Mouse (Mus musculus) hindbrain, postnatal 0 days (tissue): ENCODE results near the gene Isg20l2. TPM values are rescaled to one million over a fixed set of nuclear protein-coding genes. Genes with fewer than 3 reads are reported as not detected.

Source experiments
- ATAC-seq: fragments of 200-750 bp; cut with Nextera tagmentation; 2 replicates; pipeline ENCODE4 v1.8.0; 2017; ENCODE audit warnings: mild to moderate bottlenecking, moderate TSS enrichment, moderate library complexity
- DNase-seq: peaks from one replicate; pipeline ENCODE4 v3.0.0-alpha.2; 2015; ENCODE audit warnings: low spot score
- H3K27ac ChIP-seq: fragments of 300-500 bp; sonication (generic); 2 replicates; pipeline ENCODE4 v1.5.1; 2014; ENCODE audit warnings: mild to moderate bottlenecking
- H3K27me3 ChIP-seq: fragments of 300-500 bp; sonication (generic); 2 replicates; pipeline ENCODE4 v1.6.1; 2014; ENCODE audit warnings: low read length, mixed read lengths; ENCODE audit not compliant: insufficient read depth
- H3K36me3 ChIP-seq: fragments of 300-500 bp; sonication (generic); 2 replicates; pipeline ENCODE4 v1.6.1; 2014; ENCODE audit warnings: low read length, mixed read lengths; ENCODE audit not compliant: insufficient read depth
- H3K4me1 ChIP-seq: fragments of 300-500 bp; sonication (generic); 2 replicates; pipeline ENCODE4 v1.6.1; 2014; ENCODE audit warnings: antibody characterized with exemption, low read length, mixed read lengths; ENCODE audit not compliant: insufficient read depth
- H3K4me2 ChIP-seq: fragments of 300-500 bp; sonication (generic); 2 replicates; pipeline ENCODE4 v1.6.1; 2014; ENCODE audit warnings: low read depth, mild to moderate bottlenecking, low read length, moderate library complexity, mixed read lengths
- H3K4me3 ChIP-seq: fragments of 300-500 bp; sonication (generic); 2 replicates; pipeline ENCODE4 v1.5.1; 2014; ENCODE audit warnings: low read length
- H3K9ac ChIP-seq: fragments of 300-500 bp; sonication (generic); replicated peaks from 2 replicates; pipeline ENCODE4 v1.6.1; 2014; ENCODE audit warnings: mild to moderate bottlenecking, low read length, moderate library complexity, mixed read lengths
- H3K9me3 ChIP-seq: fragments of 300-500 bp; sonication (generic); 2 replicates; pipeline ENCODE4 v1.6.1; 2016; ENCODE audit warnings: low read length, mixed read lengths
- CTCF ChIP-seq: IDR thresholded peaks from 2 replicates; pipeline ENCODE4 v1.5.1; 2016; ENCODE audit warnings: antibody characterized with exemption, control low read depth, low read depth
- WGBS: fragments of 180-500 bp; shearing (Covaris S2); extraction: QIAGEN DNeasy Blood & Tissue Kit; methylation state at CpG from one replicate; pipeline ENCODE4 v1.1.7; 2014; 5-methylcytosine and 5-hydroxymethylcytosine counted together
- polyA plus RNA-seq: library from polyadenylated mRNA; unstranded; fragments of >200 nt; fragmentation: Nextera tagmentation; extraction: Ambion mirVana; gene quantifications from 2 replicates; pipeline ENCODE4 v1.2.1, GENCODE M21; 2015
- total RNA-seq: library from RNA; depleted of rRNA; stranded (reverse); fragments of >200 nt; gene quantifications from 2 replicates; pipeline ENCODE4 v1.2.3, GENCODE M21; 2014

The Isg20l2 gene
- total and polyA plus RNA-seq, 2 experiments from 2014 or later, result 19.1 to 26.2 TPM

GRCm38 (mm10) chr3:87981894-87982835 is 52.1 kb downstream of the Isg20l2 start:
- H3K4me1 ChIP-seq, result peaks cover 19% of the 10 kb centered on the region
- WGBS, result 36% methylated on average over 12 of the region's 12 CpGs
- TF ChIP-seq CTCF, result no peak
- no peak overlapping the region for H3K9ac ChIP-seq
- H3K4me3 ChIP-seq, result no peak overlapping the region
- no peak for ATAC-seq
- H3K4me2 ChIP-seq, result 0 out of 2 replicates have a peak overlapping the region, but pooled peaks have one; percentile 0
- H3K27me3 ChIP-seq, result no peaks in the 10 kb centered on the region
- H3K9me3 ChIP-seq, result no peaks in the 10 kb centered on the region
- no peak for DNase-seq
- H3K36me3 ChIP-seq, result no peaks in the 10 kb centered on the region
- peak overlapping the region; percentile 58 for H3K27ac ChIP-seq

- Histone ChIP-seq H3K27me3 (no peaks in the 10 kb centered on the region), H3K36me3 (no peaks in the 10 kb centered on the region), H3K27ac (peak overlapping the region; percentile 58; the same call in 1 of the 2 replicates), H3K4me3 (no peak overlapping the region), H3K9ac (no peak overlapping the region; the same call in 1 of the 2 replicates), H3K4me2 (0 out of 2 replicates have a peak overlapping the region, but pooled peaks have one; percentile 0), H3K4me1 (peaks cover 19% of the 10 kb centered on the region), H3K9me3 (no peaks in the 10 kb centered on the region)
- DNase-seq, result no peak
- ATAC-seq, result 0 out of 2 replicates have a peak, but pooled peaks have one; percentile 1
- no peak for TF ChIP-seq CTCF
- 16% methylated on average over 13 of the region's 13 CpGs for WGBS
These were observed 52.9 kb downstream of the Isg20l2 start for GRCm38 (mm10) chr3:87982836-87983601.

GRCm38 (mm10) chr3:87983627-87984026 is 53.5 kb downstream of the Isg20l2 start:
- Histone ChIP-seq H3K4me3 (no peak overlapping the region), H3K4me2 (no peak overlapping the region), H3K9ac (no peak overlapping the region), H3K27ac (no peak overlapping the region), H3K4me1 (peaks cover 19% of the 10 kb centered on the region), H3K9me3 (no peaks in the 10 kb centered on the region), H3K27me3 (no peaks in the 10 kb centered on the region), H3K36me3 (no peaks in the 10 kb centered on the region)
- no peak for TF ChIP-seq CTCF
- 45% methylated on average over 6 of the region's 6 CpGs for WGBS
- no peak for DNase-seq
- no peak for ATAC-seq

GRCm38 (mm10) chr3:87984094-87984493 is 54.0 kb downstream of the Isg20l2 start:
- H3K4me3 ChIP-seq, result no peak overlapping the region
- H3K4me1 ChIP-seq, result peaks cover 19% of the 10 kb centered on the region
- ATAC-seq, result no peak
- H3K4me2 ChIP-seq, result no peak overlapping the region
- no peak overlapping the region for H3K9ac ChIP-seq
- DNase-seq, result no peak
- no peaks in the 10 kb centered on the region for H3K9me3 ChIP-seq
- H3K27me3 ChIP-seq, result no peaks in the 10 kb centered on the region
- H3K27ac ChIP-seq, result no peak overlapping the region
- 28% methylated on average over 3 of the region's 3 CpGs for WGBS
- no peaks in the 10 kb centered on the region for H3K36me3 ChIP-seq
- TF ChIP-seq CTCF, result no peak

GRCm38 (mm10) chr3:87985505-87986320 is 55.6 kb downstream of the Isg20l2 start:
- Histone ChIP-seq H3K27ac (peak overlapping the region; percentile 48), H3K36me3 (no peaks in the 10 kb centered on the region), H3K4me2 (no peak overlapping the region), H3K9me3 (no peaks in the 10 kb centered on the region), H3K4me3 (no peak overlapping the region), H3K27me3 (no peaks in the 10 kb centered on the region), H3K9ac (no peak overlapping the region), H3K4me1 (peaks cover 19% of the 10 kb centered on the region)
- peak; percentile 10; the same call in 1 of the 2 replicates for ATAC-seq
- no peak for DNase-seq
- 12% methylated on average over 12 of the region's 12 CpGs for WGBS
- no peak for TF ChIP-seq CTCF

- H3K27ac ChIP-seq, result peak overlapping the region; percentile 67
- peak overlapping the region; percentile 30 for H3K4me3 ChIP-seq
- TF ChIP-seq CTCF, result peak; percentile 99
- ATAC-seq, result peak; percentile 86
- H3K27me3 ChIP-seq, result no peaks in the 10 kb centered on the region
- H3K4me2 ChIP-seq, result peak overlapping the region; percentile 60
- H3K4me1 ChIP-seq, result peaks cover 17% of the 10 kb centered on the region
- 1% methylated on average over 17 of the region's 17 CpGs for WGBS
- no peaks in the 10 kb centered on the region for H3K36me3 ChIP-seq
- peak; percentile 99 for DNase-seq
- H3K9me3 ChIP-seq, result no peaks in the 10 kb centered on the region
- H3K9ac ChIP-seq, result peak overlapping the region; percentile 39
These were observed 56.8 kb downstream of the Isg20l2 start for GRCm38 (mm10) chr3:87986868-87987267.
